Mouse (Mus musculus): ENCODE results near the gene Ccdc136.

The Ccdc136 gene

DNA sequence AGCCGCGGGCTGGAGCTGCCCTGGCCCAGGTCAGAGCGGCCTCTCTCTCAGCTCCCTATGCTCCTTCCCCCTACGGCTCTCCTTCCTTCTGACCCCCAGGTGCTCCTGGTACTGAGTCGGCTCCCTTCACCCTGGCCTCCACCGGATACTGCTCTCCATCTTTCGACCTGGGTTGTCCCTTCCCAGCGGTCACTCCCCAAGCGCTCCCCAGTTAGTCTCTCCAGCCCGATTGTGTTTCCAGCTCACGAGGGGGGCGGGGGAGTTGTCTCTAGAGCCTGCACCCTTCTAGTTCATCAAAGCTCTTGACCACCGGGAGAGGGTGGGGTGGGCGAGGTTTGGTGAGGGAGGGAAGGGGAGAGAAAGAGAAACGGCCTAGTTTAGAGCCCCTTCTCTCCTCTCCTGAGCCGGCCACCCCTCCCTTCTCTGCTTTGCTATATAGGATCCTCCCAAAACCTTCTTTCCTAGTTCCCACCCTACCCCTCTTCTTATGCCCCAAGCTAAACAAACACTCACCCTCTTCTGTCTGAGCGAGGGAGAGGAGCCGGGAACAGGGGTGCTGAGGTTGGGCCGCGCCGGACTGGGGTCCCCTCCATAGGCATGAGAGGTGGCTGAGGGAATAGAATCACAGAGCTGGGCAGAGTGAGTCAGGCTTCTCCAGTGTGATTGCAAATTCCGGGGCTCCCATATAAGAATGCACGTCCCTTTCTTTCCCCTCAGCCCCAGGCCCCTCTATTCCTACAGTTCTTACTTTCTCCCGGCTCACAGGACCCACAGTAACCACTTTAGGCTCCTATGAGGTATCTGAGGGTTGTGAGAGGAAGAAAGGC lies 818 bp downstream of the Ccdc136 start:
- DNase-seq = peak; percentile 39

DNA sequence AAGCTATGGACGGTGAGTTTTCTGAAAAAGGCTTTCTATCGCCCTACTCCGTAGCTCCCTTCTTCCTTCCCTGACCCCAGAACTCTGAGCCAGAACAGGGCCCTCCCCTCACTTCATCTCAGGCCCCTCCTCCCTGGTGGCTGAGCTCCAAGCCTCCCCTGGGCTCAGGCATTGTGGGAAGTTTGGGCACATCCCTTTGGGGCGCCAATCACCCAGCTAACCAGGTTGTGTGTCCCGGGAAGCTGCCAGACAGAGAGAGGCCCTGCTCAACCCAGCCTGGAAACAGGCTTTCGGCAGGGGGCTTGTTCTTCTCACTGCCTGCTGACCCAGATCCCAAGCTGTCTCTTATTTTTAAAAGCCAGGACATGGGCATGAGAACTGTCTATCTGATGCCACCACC lies 1.5 kb downstream of the Ccdc136 start:
- DNase-seq = peak; percentile 56

DNA sequence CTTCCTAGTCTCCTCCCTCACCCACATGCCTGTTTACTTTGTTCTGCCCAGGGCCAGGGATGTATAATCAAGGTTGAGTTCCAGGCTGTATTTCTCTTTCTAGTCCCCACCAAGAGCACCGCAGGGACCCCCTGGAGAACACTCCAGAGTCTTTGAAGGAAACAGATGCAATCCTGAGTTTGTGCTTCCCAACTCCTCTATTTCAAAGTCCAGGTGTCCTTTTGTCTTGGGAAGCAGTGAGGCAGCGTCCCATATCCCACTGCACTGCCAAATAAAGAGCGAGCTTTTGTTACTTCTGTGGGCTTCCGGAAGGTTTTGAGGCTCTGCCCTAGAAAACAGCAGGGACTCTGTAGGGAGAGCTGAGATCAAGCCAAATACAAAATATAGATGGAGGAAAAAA lies 3.7 kb downstream of the Ccdc136 start:
- DNase-seq = no peak

DNA sequence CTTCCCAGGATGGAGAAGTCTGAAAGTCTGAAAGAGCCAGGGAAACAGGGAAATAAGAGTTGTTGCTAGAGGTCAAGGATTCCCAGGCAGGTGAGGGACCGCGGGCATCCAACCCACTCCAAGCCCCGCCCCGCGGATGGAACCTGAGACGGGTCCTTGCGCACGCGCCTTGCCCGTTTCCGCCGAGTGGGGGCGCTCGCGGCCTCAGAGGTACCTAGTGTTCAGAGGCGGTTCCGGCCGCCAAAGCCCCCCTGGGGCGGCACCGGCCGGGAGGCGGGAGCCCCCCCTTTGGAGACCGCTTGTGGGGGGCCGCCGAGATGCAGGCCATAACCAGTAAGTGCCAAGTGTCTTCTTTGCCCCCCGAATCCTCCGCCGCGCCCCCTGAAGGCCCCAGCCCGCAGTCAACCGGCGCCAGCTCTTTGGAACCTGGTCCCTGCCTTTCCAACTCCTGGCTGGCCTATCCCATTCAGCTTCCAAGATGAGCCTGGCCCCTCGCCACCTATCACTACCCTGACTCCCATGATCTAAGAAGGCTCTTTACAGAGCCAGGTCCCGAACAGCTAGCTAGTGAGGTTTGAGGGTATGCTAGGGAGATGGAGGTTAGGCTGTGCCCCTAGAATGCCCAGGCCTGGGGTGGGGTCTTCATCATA lies 6.7 kb downstream of the Ccdc136 start:
- no peak for DNase-seq

DNA sequence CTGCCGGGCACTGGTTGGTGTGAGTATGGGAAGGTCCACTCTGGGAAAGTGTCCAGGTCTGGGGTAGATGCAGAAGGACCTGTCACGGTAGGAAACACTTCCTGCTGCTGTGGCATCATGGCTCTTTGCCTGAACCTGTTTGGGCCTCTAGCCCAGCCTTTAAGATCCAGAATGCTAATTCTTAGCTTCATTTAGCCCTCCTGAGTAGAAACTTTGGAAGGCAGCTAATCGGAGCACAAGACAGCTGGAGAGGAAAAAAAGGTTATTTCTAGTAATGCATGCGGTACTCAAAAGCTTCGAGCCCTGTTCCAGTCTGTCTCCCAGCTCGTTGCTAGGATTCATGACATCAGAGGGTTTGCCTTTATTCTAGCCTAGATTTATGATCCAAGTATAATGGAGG lies 10.3 kb downstream of the Ccdc136 start:
- no peak for DNase-seq

DNA sequence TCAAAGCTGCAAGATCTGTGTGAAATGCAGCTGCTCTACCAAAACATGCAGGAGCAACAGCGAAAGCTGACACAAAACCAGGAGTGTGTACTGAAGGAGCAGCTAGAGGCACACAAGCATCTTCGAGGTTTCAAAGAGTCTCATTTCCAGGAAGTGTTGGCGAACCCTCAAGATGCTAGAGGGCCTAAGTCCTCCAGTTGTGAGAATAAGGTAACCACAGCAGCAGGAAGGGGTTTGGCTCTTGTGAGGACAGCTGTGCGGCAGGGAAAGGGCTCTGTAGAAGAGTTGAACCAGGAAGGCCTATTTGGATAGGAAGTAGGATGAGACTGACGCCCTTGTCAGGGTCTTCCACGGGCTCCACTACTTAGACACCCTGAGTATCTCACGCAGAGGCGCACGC lies 19.3 kb downstream of the Ccdc136 start:
- DNase-seq = no peak

DNA sequence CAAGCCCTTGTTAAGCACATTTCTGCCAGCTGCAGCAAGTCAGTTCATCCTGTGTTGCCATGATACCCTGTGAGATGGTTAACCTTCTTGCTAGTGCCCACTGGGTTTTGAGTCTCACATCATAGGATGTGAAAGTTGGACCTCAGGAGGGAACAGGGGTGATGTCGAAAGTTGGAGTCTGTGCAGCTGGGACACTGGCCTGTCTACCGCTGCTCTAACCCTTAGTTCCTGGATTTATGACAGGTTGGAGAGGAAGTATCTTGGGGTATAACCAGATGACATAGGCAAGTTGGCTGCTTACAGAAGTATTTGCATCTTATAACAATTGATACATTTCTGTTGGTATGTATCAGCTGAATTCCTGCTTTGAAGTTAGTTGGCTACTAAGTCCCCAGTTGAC lies 24.5 kb downstream of the Ccdc136 start:
- DNase-seq = no peak

DNA sequence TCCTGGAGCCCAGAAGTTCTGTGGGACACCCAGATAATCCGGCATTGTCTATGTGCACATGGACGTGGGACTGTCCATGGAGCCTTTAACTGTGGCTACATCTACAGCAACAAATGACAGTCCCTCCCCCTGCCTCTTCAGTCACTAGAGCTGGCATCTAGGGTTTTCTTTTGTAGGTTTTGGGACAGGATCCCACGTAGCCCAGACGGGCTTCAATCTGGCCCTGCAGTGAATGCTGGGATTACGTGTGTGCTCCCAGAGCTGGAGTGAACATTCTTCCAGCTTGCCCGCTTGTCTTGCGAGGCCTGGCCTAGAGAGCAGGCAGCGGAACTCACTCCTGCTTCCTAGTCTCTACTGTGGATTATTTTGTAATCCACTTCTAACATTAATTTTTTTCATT lies 29.0 kb downstream of the Ccdc136 start:
- no peak for DNase-seq

DNA sequence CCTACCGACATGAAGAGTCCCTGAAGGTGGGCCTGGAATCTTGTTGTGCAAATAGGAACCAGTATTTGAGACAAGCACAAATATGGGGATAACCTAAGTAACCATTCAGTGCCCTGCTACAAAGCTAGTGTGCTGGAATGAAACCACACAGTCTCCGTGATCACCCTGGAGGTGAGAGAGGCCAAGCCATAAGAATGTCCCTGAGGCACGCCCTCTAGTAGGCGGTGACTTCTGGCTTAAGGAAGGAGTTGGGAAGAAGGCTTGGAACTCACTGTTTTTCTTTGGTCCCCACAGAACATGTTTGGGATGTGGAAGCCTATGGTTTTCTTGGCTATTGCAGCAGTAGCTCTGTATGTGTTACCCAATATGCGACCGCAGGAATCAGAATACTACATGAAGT lies 30.2 kb downstream of the Ccdc136 start:
- no peak for DNase-seq

DNA sequence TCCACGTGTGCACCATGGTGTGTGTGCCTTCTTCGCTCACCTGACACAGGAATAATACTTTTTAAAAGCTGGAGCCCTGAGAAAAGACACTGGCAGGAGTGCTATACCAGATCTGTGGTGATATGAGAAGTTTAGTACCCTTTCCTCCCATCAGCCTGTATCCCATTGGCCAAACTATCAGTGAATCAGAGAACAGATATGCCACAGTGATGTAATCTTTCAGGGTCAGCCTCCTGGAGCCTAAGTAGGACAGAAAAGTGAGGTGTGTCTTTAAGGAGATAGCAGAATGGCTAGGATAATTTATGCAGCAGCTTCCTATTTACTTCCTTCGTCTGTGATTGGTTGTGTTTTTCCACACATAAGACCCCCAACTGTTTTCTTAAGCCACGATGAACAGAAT lies 32.1 kb downstream of the Ccdc136 start:
- no peak for DNase-seq

DNA sequence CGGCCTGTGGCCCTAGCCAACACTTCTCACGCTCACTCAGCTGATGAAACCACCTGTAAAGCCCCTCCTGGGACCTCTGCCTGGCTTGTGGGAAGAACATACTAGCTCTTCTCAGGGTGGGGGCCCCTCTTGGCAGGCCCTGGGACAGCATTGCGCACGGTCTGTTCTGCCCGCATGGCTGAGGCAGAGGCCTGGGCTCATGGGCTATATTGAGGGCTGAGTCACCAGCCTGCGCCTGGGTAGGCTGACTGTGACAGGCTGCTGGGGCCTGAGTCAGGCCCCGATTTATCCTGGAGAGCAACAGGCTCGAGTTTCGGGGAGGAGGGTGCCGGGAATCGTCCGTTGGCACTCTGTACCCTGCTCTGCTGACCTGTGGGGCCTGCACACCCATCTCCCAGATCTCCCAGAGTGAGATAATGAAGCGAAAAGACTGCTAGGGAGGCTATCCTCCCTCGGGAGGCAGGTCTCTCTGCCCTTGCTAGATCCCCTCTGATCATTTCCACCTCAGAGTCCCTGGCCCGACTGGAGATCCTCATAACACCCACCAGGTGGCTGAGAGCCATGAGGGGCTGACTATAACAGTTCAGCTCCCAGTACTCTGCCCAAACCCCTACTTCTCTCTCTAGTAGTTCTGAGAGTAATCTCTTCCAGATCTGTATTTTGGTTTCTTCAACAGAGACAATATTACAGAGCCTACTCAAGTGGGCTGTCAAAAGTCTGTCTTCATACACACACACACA lies 34.7 kb downstream of the Ccdc136 start:
- DNase-seq = no peak

DNA sequence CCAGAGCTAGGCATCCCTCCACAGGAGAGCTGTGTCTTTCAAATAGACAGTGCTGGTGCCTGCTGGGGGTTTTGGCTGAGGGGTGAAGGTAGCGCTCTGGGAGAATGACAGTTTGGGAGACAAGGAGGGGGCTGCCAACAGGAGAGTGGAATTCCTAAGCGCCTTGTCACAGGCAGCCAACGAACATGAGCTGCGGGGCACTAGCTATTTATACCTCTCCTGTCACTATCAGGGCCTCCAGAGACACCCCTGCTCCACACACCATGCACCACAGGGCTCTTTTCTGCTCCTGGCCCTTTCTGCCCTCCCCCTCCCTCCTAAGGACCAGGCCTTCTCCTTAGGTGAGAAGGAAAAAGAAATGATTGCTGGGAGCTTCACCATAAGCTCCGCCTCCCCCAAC lies 35.4 kb downstream of the Ccdc136 start:
- DNase-seq = no peak

DNA sequence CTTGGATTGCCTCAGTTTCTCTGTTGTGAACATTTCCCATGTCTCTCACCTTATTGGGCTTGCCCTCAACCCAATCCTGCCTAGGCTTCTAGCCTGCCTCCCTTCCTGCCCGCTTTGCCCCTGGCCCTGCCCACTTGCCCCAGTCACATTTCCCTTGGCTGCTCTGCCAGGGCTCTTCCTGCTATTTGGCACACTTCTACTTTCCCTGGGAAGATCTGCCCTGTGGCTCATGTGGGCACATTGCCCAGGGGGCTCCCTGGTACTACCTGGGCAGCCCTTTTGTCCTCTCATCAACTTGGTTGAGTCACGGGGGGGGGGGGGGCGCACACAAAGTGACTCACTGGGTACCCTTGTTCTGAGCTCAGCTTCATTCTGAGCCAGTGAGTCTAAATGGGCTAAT lies 36.0 kb downstream of the Ccdc136 start:
- no peak for DNase-seq

DNA sequence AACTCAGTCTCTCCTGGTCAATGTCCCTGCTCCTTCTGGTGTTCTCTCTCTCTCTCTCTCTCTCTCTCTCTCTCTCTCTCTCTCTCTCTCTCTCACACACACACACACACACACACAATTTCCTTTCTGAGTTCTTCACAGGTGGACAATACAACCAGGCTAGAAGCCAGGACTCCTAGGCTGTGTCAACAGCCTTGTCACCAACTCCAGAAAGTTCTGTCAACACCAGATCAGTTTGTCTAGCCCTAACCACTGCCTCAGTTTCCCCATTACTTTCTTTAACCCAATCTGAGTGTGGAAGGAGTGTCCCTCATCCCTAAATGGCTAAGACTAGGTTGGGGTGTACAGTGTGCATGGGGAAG lies 36.5 kb downstream of the Ccdc136 start:
- DNase-seq = no peak

DNA sequence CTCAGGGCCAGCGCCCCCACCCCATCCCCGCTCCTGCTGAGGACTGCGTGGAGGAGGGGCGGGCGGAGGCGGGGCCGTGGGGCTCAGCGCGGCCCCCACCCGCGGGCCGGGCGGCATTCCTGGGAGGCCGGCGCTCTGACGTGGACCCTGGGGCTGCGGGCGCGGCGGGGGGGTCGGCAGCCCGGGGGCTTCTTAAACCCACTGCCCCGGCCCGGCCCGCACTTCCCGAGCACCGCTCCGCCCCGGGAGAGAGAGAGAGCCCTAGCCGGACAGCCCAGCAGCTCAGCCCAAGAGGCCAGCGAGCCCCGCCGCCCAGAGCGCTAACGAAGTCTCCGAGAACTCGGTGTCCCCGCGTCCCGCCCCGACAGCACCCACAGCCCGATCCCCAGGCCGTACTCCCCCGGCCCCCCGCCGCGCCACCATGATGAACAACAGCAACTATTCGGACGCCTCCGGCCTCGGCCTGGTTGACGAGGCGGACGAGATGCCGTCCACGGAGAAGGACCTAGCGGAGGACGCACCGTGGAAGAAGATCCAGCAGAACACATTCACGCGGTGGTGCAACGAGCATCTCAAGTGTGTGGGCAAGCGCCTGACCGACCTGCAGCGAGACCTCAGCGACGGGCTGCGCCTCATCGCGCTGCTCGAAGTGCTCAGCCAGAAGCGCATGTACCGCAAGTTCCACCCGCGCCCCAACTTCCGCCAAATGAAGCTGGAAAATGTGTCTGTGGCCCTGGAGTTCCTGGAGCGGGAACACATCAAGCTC lies 37.1 kb downstream of the Ccdc136 start, which contains the start of gene Flnc:
Gene Flnc (plus strand): TSS at position 219 of the 766 bp plus-strand sequence.
- DNase-seq = peak; percentile 20

DNA sequence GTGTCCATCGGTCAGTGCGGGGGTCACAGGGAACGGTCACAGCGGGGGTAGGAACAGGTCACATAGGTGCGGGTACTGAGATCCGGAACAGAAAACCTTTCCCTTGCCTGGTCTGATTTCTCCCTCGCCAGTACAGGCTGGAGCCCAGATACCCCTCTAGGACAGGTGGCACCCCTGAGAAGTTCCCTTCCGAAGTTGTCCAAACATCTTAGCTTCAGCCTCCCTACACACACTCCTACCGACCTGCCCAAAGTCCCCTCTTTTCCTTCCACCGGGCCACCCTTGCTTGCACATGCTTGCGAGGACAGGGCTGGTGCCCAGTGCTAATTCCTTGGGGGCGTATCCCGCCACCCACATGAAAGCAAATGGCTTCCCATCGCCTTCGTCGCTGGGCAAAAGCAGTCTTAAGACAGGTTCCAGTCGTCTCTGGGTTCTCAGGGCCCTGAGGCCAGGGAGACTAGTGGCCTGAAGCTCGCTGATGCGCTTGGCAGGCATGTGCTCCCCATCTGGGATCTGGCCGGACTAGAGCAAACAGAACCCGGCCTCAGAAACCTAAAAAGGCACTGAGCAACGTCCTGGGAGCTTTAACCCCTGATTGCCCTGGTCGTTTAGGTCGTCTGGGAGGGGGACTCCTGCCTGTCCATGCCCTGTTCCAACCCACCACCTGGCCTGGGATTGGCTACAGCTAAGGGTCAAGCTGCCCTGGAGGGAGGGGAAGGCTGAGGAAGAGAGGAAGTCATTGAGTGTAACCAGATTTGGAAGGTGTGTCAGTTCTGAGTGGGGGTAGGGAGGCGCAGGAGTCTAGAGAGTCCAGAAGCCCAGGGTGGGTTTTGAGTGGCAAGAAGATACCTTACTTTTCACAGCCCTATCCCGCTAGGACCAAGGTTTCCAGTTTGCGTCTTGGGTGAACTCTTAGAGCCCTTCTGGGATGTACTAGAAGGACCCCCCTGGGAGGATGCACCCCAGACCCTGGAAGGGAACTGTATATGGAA lies 38.0 kb downstream of the Ccdc136 start:
- no peak for DNase-seq

DNA sequence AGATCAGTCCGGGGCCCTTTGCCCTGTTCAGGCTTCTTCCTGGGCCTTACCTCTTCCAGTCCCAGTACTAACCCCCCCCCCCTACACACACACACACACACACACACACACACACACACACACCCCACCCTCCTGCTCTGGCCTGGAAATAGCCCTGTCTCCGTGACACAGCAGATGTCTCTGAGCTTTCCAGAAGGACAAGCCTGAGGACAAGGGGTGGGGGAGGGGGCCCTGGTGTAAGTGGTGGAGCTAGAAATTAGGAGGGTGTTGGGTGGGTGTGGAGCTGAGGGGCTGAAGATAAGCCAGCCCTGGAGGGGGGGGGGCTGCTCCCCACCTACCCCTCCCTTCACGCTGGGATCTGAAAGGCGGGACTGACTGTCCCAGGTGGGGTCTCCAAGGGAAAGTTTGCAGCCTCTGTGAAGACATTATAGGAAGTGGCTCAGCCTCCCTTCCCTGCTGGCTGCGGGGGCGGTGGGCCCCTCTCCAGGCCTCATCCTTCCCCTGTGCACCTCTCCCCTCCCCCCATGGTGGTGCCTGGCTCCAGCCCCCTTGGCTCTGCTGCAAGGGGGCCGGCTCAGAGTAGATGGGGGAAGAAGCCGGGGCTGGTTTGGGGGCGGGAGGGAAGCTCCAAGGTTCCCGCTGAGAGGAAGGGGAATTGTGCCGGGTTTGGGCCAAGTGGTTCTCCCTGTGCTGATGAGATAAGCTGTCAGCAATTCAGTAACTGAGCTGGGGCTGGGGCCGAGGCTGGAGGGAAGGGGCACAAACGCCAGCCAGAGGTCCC lies 39.0 kb downstream of the Ccdc136 start:
- peak; percentile 34 for DNase-seq

DNA sequence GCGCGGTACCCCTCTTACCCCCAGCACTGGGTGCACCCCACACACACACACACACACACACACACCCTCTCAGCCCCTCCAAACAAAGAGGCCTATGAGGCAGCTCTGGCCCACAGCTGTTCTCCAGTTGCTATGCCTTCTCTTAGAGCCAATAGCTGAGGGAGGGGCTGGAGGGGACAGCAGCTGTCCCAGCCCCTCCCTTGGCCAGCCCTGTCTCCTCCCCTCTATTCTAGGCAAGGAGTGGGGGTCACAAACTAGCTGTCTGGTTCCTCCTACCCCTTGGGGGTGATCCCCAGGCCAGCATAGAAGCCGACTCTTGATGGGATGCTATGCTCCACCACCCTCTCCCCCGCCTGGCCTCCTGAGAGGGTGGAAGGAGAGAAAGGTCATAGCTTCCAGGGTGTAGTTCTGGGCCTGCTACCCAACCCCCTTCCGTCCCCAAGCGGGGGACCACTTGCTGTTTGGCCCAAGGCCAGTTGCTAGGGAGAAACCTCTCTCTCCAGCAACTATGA lies 39.9 kb downstream of the Ccdc136 start:
- no peak for DNase-seq

DNA sequence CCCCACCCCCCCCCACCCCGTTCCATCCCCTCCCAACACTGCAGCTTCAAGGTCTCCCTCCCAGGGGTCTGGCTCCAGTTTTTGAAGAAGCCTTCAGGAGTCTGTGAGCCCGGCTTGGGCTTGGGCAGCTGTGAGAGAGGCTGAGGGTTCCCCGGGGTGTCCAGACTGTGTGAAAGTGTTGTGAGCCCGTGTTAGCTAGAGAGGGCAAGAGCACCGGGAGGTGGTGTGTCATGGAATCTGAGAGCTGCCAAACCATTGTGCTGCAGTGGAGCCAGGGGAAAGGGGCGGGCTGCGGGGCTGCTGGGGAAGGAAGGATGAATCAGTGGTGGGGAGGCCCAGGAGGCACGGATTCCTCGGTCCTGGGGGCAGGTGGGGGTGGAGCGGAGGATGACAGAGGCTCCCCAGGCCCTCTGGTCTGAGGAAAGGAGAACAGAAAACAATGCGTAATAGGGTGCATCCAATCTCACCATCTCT lies 40.4 kb downstream of the Ccdc136 start:
- DNase-seq = no peak

DNA sequence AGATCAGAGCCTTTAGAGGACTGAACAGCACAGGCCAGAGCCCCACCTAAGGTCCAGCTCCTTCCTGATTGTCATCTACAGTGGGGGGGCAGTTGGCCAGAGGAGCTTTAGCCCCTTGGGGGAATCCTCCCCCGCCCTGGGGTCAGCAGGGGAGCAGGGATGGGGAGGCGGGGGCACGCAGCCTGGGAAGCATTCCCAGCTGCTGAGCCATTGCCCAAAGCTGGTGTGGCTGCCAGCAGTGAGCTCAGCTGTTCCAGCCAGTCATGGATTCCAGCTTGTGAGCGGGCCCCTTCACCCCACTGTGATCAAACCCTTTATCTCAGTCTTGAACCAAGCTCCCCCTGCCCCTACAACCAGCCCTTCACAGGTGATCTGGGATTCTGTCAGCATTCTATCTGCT lies 43.1 kb downstream of the Ccdc136 start:
- DNase-seq = no peak

DNA sequence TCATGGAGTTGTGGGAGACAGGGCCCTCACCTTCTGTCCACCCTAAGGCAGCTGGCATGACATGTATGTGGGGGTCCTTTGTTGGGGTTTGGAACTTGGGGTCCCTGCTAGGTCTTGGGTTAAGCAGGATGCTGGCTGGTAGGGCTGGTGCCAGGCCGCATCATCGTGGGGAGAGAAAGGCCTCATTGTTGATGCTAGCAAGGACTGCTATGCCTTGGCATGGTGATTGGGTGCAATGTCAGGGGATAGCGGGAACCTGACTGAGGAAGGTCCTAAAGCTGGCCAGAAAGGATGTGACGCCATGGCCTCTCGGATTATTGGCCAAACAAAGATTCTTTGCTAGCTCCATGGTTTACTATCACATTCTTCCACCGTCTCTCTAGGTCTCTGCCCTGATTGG lies 43.7 kb downstream of the Ccdc136 start:
- DNase-seq = no peak

Measured in right cerebral cortex, postnatal 4 days (tissue).